Mouse (Mus musculus): Measurements from ENCODE around the gene Abl1. TPM values are rescaled to one million over a fixed set of nuclear protein-coding genes. Genes with fewer than 3 reads are reported as not detected.
A peak's percentile ranks its signal among the peaks of the same experiment; 100 is the strongest.

The Abl1 gene
- polyA plus RNA-seq, 1 experiment: 68.6 TPM

DNA sequence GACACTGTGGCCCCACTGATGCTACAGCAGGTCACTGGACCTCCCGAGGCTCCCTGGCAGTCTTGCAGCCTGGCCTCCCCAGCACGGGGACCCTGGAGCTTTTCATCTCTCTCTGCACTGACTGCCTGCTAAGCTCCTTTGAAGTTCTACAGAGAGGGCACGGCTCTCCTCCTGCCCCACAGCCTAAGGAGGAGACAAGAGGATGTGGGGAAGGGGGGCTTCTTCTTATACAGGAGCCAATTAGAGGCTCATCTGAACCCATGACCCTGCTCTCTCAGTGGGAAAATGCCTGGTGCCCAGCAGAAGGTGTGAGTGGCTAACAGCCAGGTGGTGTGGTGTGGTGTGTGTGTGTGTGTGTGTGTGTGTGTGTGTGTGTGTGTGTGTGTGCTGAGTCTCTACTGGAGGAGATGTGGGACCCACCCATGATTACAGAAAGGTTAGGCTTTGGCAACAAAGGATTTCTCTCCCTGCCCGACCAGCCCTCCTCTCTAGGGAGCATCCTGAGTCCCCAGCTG lies 140.2 kb downstream of the Abl1 start:
- DNase-seq (ENCODE audit: low read depth): peak; percentile 79
- TF ChIP-seq POLR2A (IDR thresholded peaks at IDR 0.05; ENCODE audit: borderline replicate concordance, extremely low read depth, insufficient read depth, insufficient read length, poor library complexity, severe bottlenecking) (no peak), CTCF (IDR thresholded peaks at IDR 0.05; ENCODE audit: borderline replicate concordance, extremely low read depth, insufficient read depth, insufficient read length) (no peak)

DNA sequence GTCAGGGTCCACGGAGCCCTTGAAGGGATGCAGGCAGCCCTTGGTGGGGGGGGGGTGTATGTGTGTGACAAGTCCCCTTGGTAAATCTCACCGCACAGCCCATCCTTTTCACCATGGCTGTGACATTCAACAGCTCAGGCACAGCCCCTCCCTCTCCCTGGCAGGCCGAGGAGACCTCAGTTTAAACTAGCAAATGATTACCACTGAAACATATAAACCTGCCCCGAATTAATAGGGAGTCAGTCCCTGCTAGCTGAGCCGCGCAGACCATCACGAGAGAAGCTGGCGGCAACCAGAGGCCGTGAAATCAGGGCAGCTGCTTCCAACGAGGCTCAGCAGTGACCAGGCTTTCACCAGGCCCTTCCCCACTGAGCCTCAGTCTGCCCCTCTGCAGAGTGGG lies 147.9 kb downstream of the Abl1 start:
- TF ChIP-seq POLR2A (IDR thresholded peaks at IDR 0.05; ENCODE audit: borderline replicate concordance, extremely low read depth, insufficient read depth, insufficient read length, poor library complexity, severe bottlenecking): no peak
- TF ChIP-seq CTCF (IDR thresholded peaks at IDR 0.05; ENCODE audit: borderline replicate concordance, extremely low read depth, insufficient read depth, insufficient read length): no peak
- no peak for DNase-seq (ENCODE audit: low read depth)

DNA sequence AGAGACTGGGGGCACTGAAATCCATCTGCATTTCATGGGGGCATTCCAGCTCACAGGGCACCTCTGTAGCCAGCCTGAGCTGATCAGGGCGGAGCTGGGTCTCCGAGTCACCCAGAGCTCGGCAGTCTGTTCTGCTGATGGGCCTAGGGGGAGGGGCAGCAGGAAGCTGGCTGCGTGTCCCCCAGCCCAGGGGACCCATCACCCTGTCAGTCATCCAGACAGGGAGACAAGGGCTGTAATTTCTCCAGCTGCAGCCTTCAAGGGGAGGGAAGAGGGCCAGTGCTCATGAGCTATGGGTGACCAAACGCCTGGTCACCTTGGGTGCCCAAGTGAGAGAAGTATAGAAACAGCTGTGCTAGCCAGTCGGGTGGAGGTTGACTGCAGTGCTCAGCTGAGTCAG lies 148.8 kb downstream of the Abl1 start:
- TF ChIP-seq POLR2A (IDR thresholded peaks at IDR 0.05; ENCODE audit: borderline replicate concordance, extremely low read depth, insufficient read depth, insufficient read length, poor library complexity, severe bottlenecking): no peak
- no peak for TF ChIP-seq CTCF (IDR thresholded peaks at IDR 0.05; ENCODE audit: borderline replicate concordance, extremely low read depth, insufficient read depth, insufficient read length)
- DNase-seq (ENCODE audit: low read depth): no peak

DNA sequence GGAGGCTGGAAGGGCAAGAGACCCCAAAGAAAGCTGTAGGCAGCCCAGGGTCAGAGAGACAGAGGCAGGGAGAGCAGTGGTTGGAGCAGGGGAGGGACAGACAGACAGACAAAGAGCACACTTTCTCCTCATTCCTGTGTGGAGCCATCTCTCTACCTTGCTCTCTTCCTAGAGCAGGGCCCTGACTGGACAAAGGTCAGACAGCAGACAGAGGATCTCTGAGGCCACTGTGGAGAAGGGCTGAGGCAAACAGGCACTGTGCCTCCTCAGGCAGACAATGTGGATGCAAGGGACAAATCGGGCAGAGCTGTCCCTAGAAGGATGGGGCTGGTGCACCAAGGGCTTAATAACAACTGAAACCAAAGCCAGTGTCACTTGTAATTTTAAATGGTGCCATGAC lies 150.7 kb downstream of the Abl1 start:
- TF ChIP-seq POLR2A (IDR thresholded peaks at IDR 0.05; ENCODE audit: borderline replicate concordance, extremely low read depth, insufficient read depth, insufficient read length, poor library complexity, severe bottlenecking) (no peak), CTCF (IDR thresholded peaks at IDR 0.05; ENCODE audit: borderline replicate concordance, extremely low read depth, insufficient read depth, insufficient read length) (no peak)
- DNase-seq (ENCODE audit: low read depth): no peak

DNA sequence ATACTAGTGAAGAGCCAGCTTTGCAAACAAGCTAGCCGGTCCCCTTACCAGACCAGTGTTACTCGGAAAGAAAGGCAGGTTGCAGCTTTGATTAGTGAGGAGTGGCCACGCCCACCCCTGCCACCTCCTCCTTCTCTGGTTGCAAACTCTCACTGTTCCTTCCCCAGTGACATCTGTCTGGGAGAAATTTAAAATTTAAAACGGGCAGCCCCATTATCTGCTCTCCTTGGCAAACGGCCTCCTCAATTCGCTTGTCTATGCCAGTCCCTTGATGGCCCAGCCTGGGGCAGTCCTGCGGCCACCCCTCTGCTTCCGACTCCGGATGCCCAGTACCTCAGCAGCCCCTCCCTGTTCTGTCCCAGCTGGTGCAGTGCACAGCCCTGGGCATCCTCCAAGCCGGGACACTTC lies 156.6 kb downstream of the Abl1 start:
- TF ChIP-seq CTCF (IDR thresholded peaks at IDR 0.05; ENCODE audit: borderline replicate concordance, extremely low read depth, insufficient read depth, insufficient read length) (no peak), POLR2A (IDR thresholded peaks at IDR 0.05; ENCODE audit: borderline replicate concordance, extremely low read depth, insufficient read depth, insufficient read length, poor library complexity, severe bottlenecking) (no peak)
- DNase-seq (ENCODE audit: low read depth): peak; percentile 87

DNA sequence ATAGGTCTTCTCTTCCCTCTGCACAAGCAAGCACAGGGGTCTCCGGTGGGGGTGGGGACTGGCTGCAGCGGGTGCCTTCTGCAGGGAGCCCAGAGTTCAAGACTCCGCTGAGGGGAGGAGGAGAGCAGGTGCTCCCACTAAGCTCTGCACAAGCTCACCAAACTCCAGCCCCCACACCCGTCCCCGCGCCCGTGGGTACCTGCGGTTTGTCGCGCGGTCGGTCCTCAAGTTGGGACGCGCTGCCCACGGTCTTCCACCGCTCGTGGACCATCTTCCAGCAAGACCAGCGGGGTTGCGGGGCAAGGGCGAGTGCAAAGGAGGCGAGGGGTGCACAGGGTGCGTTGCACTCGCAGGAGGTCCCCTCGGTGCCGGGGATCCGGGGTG lies 157.3 kb downstream of the Abl1 start:
- TF ChIP-seq POLR2A (IDR thresholded peaks at IDR 0.05; ENCODE audit: borderline replicate concordance, extremely low read depth, insufficient read depth, insufficient read length, poor library complexity, severe bottlenecking): no peak
- no peak for TF ChIP-seq CTCF (IDR thresholded peaks at IDR 0.05; ENCODE audit: borderline replicate concordance, extremely low read depth, insufficient read depth, insufficient read length)
- no peak for DNase-seq (ENCODE audit: low read depth)

DNA sequence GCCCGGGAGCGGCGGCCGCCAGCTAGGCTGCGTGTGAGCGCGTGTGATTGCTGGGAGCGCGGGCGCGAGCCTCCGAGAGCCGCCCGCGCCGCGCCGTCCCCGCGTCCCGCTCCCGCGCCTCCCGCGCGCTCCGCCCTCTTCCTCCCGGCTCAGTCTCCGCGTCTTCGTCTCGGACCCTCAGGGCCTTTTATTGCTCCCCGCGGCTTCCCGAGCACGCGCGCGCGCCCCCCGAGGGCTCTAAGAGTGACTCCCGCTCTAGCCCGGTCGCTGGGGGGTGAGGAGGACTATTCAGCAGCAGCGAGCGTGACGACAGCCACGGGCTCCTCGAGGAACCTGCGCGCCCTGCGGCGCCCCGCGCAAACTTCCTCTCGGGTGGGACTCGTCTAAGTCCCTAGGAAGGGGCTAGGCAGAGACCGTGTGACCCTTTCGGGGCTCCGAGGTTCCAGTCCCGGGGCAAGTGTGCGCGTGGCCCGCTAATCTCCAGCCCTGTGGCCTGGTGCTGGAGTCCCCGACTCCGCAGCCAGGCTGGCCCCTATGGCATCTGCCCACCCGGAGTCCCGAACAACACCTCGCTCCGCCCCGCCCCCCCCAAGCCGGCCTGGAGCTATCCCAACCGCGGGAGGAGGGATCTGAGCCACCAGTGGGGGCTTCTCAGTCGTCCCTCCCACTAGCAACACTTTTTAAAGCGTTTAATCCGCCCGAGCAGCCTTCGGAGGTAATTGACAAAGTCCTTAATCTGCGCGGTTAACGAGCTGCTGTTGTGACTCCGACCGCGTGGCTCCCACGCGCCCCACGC lies 157.9 kb downstream of the Abl1 start, which contains the start of gene Fibcd1:
Gene Fibcd1 (minus strand): TSS at position 110 of the 796 bp plus-strand sequence.
- no peak for TF ChIP-seq POLR2A (IDR thresholded peaks at IDR 0.05; ENCODE audit: borderline replicate concordance, extremely low read depth, insufficient read depth, insufficient read length, poor library complexity, severe bottlenecking)
- TF ChIP-seq CTCF (IDR thresholded peaks at IDR 0.05; ENCODE audit: borderline replicate concordance, extremely low read depth, insufficient read depth, insufficient read length): no peak
- peak; percentile 52 for DNase-seq (ENCODE audit: low read depth)

DNA sequence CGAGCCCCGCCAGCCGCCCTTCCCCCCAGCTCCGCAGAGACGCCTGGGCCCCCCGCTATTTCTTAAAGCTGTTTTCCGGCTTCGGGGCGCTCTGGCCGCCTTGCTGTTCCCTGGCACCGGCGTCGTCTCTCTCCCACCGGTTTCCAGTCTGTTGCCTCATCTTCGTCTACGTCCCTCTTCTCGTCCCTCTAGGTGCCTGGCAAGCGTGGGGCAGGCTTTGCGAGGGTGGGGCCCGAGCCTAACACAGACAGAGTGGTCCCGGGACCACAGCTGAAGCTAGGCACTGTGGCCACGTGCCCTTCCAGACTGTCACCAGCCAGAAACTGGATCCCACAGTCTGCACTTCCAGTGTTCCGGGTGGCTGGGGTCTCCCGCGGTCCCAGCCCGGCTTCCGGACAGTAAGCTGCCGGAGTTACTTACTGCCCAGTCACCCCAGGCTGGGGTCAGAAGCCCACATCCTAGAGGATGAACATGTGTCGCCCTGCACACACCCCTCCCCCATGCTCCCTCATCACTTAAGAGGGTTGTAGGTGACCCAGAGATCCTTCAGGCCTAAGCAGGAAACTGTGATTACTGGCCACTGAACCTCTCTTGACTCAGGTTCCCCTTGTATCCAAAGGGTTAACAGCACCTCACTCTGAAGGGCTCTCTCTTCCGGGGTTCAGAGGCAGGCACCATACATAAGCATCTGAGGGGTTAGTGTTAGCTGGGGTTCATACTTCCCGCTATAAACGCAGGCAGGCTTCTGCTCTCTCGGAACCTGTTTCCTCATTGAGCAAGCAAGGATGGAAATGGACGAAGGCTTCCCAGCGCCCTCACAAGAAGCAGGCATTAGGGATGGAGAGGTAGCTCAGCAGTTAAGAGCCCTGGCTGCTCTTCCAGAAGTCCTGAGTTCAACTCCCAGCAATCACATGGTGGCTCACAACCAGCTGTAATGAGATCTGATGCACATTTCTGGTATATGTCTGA lies 158.8 kb downstream of the Abl1 start:
- DNase-seq (ENCODE audit: low read depth): no peak
- no peak for TF ChIP-seq CTCF (IDR thresholded peaks at IDR 0.05; ENCODE audit: borderline replicate concordance, extremely low read depth, insufficient read depth, insufficient read length)
- TF ChIP-seq POLR2A (IDR thresholded peaks at IDR 0.05; ENCODE audit: borderline replicate concordance, extremely low read depth, insufficient read depth, insufficient read length, poor library complexity, severe bottlenecking): no peak

DNA sequence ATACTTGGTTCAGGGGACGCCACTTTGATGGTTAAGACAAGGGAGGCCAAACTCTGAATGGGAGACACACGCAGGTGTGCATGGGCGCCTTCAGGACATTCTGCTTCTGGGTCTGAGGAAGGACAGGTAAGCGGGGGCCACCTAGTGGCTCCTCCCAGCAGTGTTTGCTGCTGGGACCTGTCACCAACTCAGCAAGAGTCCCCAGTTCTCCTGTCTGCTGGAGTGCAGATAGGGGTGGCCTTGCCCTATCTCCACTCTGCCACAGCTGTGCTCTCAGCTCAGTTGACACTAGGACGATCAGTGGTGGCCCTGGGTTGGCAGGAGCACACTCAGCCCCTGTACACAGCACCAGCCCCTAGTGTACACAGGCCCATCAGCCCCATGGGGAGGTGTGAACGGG lies 159.7 kb downstream of the Abl1 start:
- TF ChIP-seq POLR2A (IDR thresholded peaks at IDR 0.05; ENCODE audit: borderline replicate concordance, extremely low read depth, insufficient read depth, insufficient read length, poor library complexity, severe bottlenecking) (no peak), CTCF (IDR thresholded peaks at IDR 0.05; ENCODE audit: borderline replicate concordance, extremely low read depth, insufficient read depth, insufficient read length) (peak; percentile 59; the same call in 1 of the 2 replicates)
- DNase-seq (ENCODE audit: low read depth): peak; percentile 60

DNA sequence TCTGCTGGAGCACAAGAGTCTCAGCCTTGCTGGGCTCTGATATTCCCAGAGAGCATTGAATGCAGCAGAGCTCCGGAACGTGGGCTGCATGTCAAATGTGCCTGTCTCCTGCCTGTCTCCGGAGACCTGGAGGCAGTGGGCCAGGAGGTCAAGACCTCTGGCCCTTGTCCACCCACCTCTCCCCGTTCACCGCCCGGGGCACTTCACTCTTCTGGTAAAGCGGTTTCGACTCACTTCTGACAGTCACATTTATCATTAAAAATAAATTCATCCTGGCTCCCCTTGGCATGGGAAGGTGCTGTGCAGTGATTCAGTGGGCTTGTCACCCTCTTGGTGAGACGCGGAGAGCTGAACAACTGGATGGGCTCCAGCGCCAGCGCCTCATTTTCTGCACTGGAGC lies 162.0 kb downstream of the Abl1 start:
- DNase-seq (ENCODE audit: low read depth): peak; percentile 42
- TF ChIP-seq CTCF (IDR thresholded peaks at IDR 0.05; ENCODE audit: borderline replicate concordance, extremely low read depth, insufficient read depth, insufficient read length) (no peak), POLR2A (IDR thresholded peaks at IDR 0.05; ENCODE audit: borderline replicate concordance, extremely low read depth, insufficient read depth, insufficient read length, poor library complexity, severe bottlenecking) (no peak)

Other genes starting within 250 kb of the Abl1 start
- gene Ass1, start 218.2 kb upstream of the Abl1 start, polyA plus RNA-seq (2012; rRNA removed): 6.8 and 8.5 TPM in 2 replicates
- gene Fubp3, start 115.7 kb upstream of the Abl1 start, polyA plus RNA-seq (2012; rRNA removed): 44.7 and 47.0 TPM in 2 replicates
- 6.3 and 7.9 TPM in 2 replicates for gene Prdm12, start 48.3 kb upstream of the Abl1 start, polyA plus RNA-seq (2012; rRNA removed)
- 36.6 and 39.7 TPM in 2 replicates for gene Exosc2, start 17.7 kb upstream of the Abl1 start, polyA plus RNA-seq (2012; rRNA removed)
- 0.03 TPM in 2 replicates for gene Qrfp, start 122.2 kb downstream of the Abl1 start, polyA plus RNA-seq (2012; rRNA removed)
- 7.2 and 10.0 TPM in 2 replicates for gene Fibcd1, start 157.6 kb downstream of the Abl1 start, polyA plus RNA-seq (2012; rRNA removed)
- gene Lamc3, start 198.9 kb downstream of the Abl1 start, polyA plus RNA-seq (2012; rRNA removed): 5.8 and 12.0 TPM in 2 replicates

Data from brain, embryonic 14.5 days (tissue).